Mouse (Mus musculus) stomach, embryonic 14.5 days (tissue): ENCODE data around the gene Ncoa3. TPM values are rescaled to one million over a fixed set of nuclear protein-coding genes. Genes with fewer than 3 reads are reported as not detected.

Source experiments
- ATAC-seq: fragments of 200-750 bp; cut with Nextera tagmentation; 2 replicates; pipeline ENCODE4 v1.8.0; 2017; ENCODE audit warnings: low read depth, moderate TSS enrichment; ENCODE audit not compliant: insufficient number of reproducible peaks, insufficient read depth, low FRiP score
- H3K27ac ChIP-seq: fragments of 300-500 bp; sonication (generic); 2 replicates; pipeline ENCODE4 v1.5.1; 2014; ENCODE audit warnings: mild to moderate bottlenecking, low read length, moderate library complexity, mixed read lengths
- H3K27me3 ChIP-seq: fragments of 300-500 bp; sonication (generic); 2 replicates; pipeline ENCODE4 v1.6.1; 2014; ENCODE audit warnings: low read length, control low read depth, mixed read lengths; ENCODE audit not compliant: control insufficient read depth, insufficient read depth
- H3K36me3 ChIP-seq: fragments of 300-500 bp; sonication (generic); 2 replicates; pipeline ENCODE4 v1.6.1; 2014; ENCODE audit warnings: mild to moderate bottlenecking, control low read depth, low read length, moderate library complexity, mixed read lengths; ENCODE audit not compliant: control insufficient read depth, insufficient read depth
- H3K4me1 ChIP-seq: fragments of 300-500 bp; sonication (generic); 2 replicates; pipeline ENCODE4 v1.6.1; 2014; ENCODE audit warnings: low read length, control low read depth, mixed read lengths; ENCODE audit not compliant: control insufficient read depth, insufficient read depth
- H3K4me2 ChIP-seq: fragments of 300-500 bp; sonication (generic); replicated peaks from 2 replicates; pipeline ENCODE4 v1.6.1; 2014; ENCODE audit warnings: low read depth, low read length, control low read depth
- H3K4me3 ChIP-seq: fragments of 300-500 bp; sonication (generic); 2 replicates; pipeline ENCODE4 v1.5.1; 2014; ENCODE audit warnings: low read depth, low read length, control low read depth
- H3K9ac ChIP-seq: fragments of 300-500 bp; sonication (generic); replicated peaks from 2 replicates; pipeline ENCODE4 v1.6.1; 2014; ENCODE audit warnings: low read depth, mild to moderate bottlenecking, control low read depth, low read length, moderate library complexity, mixed read lengths
- H3K9me3 ChIP-seq: fragments of 300-500 bp; sonication (generic); 2 replicates; pipeline ENCODE4 v1.6.1; 2016; ENCODE audit warnings: low read depth, low read length, control low read depth; ENCODE audit not compliant: control insufficient read depth
- WGBS: fragments of 180-500 bp; shearing (Covaris S2); extraction: QIAGEN DNeasy Blood & Tissue Kit; methylation state at CpG from one replicate; pipeline ENCODE4 v1.1.7; 2014; 5-methylcytosine and 5-hydroxymethylcytosine counted together
- polyA plus RNA-seq: library from polyadenylated mRNA; unstranded; fragments of >200 nt; fragmentation: Nextera tagmentation; extraction: Ambion mirVana; gene quantifications from 2 replicates; pipeline ENCODE4 v1.2.1, GENCODE M21; 2014

The Ncoa3 gene
- polyA plus RNA-seq, 1 experiment from 2014 or later, result 25.7 TPM

DNA sequence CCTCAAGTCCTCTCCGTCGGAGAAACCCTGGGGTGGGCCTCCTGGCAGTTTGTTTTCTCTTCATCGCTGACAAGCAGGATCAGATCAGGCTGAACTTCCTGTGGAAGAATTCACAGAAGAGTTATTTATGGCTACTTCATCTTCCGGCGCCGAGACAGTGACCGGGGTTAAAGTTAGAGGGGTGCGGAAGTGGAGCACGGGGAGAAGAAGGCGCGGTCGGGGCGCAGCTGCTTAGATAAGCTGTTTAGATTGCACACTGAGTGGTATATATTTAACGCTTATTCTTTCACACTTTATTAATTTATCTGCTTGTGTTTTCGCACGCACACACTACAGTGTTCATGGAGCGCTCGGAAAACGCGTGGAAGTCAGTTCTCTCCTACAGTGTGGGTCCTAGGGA is 37.6 kb upstream of the Ncoa3 start:
- H3K4me1 ChIP-seq, result 0 out of 2 replicates have a peak, but pooled peaks cover 3% of the 10 kb centered on the region
- ATAC-seq, result no peak
- H3K27ac ChIP-seq, result peak overlapping the region; percentile 59; the same call in 1 of the 2 replicates
- H3K27me3 ChIP-seq, result no peaks in the 10 kb centered on the region
- peak overlapping the region; percentile 19; the same call in 1 of the 2 replicates for H3K4me2 ChIP-seq
- no peaks in the 10 kb centered on the region for H3K9me3 ChIP-seq
- no peaks in the 10 kb centered on the region for H3K36me3 ChIP-seq
- 28% methylated on average over 20 of the region's 20 CpGs for WGBS
- no peak overlapping the region for H3K4me3 ChIP-seq
- H3K9ac ChIP-seq, result no peak overlapping the region

DNA sequence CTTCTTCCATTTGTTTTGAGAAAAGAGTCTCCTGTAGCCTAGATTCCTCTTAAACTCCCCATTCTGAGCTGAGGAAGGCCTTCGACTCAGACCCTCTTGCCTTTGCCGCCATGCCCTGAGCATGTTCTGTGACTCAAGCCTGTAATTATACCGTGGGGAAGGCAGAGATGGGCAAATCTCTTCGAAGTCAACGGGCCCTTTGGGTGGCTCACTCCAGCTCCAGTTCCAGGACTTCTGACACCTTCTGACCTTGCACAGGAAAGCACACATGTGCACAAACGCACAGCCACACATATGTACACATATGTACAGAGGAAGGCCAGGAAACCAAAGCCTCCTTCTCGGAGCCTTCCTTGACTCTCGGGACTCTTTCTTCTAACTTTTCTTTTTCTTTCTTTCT is 37.0 kb upstream of the Ncoa3 start:
- Histone ChIP-seq H3K9me3 (no peaks in the 10 kb centered on the region), H3K27me3 (no peaks in the 10 kb centered on the region), H3K27ac (peak overlapping the region; percentile 59; the same call in 1 of the 2 replicates), H3K9ac (no peak overlapping the region), H3K4me2 (no peak overlapping the region), H3K4me3 (no peak overlapping the region), H3K4me1 (0 out of 2 replicates have a peak, but pooled peaks cover 3% of the 10 kb centered on the region), H3K36me3 (no peaks in the 10 kb centered on the region)
- ATAC-seq, result no peak
- WGBS, result 74% methylated on average over 8 of the region's 8 CpGs

DNA sequence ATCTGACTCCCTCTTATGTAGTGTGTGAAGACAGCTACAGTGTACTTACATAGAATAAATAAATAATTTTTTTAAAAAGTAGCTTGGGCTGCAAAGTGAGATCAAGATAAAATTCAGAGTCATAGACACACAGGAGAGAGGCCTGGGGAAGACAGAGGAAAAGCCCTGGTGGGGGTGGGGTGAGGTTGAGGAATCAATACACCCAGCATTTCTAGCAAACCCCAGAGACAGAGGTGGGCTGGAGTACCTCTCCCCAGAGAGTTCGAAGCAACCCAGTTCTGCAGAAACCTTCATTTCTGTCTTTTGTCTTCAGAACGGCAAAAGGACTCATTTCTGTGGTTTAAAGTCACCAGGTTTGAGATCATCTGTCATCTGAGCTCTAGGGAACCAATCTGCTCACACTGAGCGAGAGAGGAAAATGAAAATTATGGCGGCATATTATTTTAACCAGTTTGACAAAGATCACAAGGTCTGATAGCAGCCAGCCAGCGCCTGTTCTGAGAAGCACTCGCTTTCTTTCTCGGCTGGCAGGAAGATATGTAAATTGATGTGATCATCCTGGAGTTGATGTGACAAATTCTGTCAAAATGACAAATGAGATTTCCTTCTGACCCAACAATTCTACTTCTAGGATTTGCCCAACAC is 36.2 kb upstream of the Ncoa3 start:
- H3K9me3 ChIP-seq, result no peaks in the 10 kb centered on the region
- H3K4me2 ChIP-seq, result no peak overlapping the region
- H3K4me1 ChIP-seq, result 0 out of 2 replicates have a peak, but pooled peaks cover 3% of the 10 kb centered on the region
- no peak overlapping the region for H3K4me3 ChIP-seq
- H3K27ac ChIP-seq, result no peak overlapping the region
- no peaks in the 10 kb centered on the region for H3K27me3 ChIP-seq
- 56% methylated on average over 7 of the region's 7 CpGs for WGBS
- no peak for ATAC-seq
- no peak overlapping the region for H3K9ac ChIP-seq
- H3K36me3 ChIP-seq, result no peaks in the 10 kb centered on the region

DNA sequence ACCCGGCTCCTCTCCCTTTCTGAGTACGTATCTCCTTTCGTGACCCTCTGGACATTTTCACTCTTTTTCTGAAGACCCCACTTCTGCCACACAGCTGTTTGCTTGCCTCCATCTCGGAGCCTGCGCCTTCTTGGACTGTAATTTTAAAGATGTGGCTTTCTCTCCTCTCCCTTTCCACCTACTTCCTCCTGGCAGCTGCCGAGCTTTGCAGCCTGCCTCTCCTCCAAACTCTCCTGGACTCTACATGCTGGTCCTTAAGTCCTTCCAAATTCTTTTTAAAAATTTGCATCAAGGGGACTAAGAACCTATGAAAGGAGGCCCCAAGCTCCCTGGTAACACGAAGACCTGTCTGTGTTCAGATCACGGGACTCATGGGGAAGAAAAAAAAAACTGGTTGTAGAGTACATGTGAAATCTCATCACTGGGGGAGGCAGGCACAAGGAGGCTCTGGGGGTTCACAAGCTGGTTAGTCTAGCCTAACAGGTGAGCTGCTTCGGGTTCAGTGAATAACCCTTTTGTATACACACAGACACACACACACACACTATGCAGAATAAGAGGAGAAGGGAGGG is 35.1 kb upstream of the Ncoa3 start:
- H3K4me3 ChIP-seq, result no peak overlapping the region
- no peaks in the 10 kb centered on the region for H3K27me3 ChIP-seq
- H3K27ac ChIP-seq, result no peak overlapping the region
- no peak for ATAC-seq
- no peak overlapping the region for H3K9ac ChIP-seq
- no peaks in the 10 kb centered on the region for H3K36me3 ChIP-seq
- H3K9me3 ChIP-seq, result no peaks in the 10 kb centered on the region
- no peak overlapping the region for H3K4me2 ChIP-seq
- WGBS, result 61% methylated on average over 9 of the region's 9 CpGs
- 0 out of 2 replicates have a peak, but pooled peaks cover 3% of the 10 kb centered on the region for H3K4me1 ChIP-seq

DNA sequence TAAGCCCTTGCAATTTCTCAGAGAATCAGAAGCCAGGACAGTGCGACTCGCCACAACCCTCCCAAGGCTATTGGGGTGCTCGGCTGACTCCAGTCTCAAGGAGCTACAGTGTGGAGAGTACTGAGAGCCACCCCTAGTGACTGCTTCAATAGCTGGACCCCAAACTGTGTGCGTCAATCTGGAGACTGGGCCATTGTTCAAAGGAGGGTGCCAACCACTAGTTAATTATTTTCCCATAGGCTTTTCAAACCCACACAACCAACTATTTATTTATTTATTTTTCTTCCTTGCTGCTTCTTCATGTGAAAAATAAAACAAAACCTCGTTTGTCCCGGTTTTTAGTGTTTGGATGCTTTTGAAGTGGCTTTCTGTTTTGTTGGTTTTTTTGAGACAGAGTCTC is 33.9 kb upstream of the Ncoa3 start:
- H3K4me2 ChIP-seq, result no peak overlapping the region
- no peak overlapping the region for H3K4me3 ChIP-seq
- H3K9me3 ChIP-seq, result no peaks in the 10 kb centered on the region
- H3K4me1 ChIP-seq, result 0 out of 2 replicates have a peak, but pooled peaks cover 3% of the 10 kb centered on the region
- no peak overlapping the region for H3K27ac ChIP-seq
- WGBS, result 84% methylated on average over 6 of the region's 6 CpGs
- no peaks in the 10 kb centered on the region for H3K27me3 ChIP-seq
- no peaks in the 10 kb centered on the region for H3K36me3 ChIP-seq
- no peak overlapping the region for H3K9ac ChIP-seq
- no peak for ATAC-seq

GRCm38 (mm10) chr2:165960695-165961094 is 31.7 kb upstream of the Ncoa3 start:
- no peak overlapping the region for H3K4me2 ChIP-seq
- H3K27me3 ChIP-seq, result no peaks in the 10 kb centered on the region
- no peak for ATAC-seq
- H3K4me1 ChIP-seq, result no peaks in the 10 kb centered on the region
- WGBS, result 83% methylated on average over 3 of the region's 3 CpGs
- no peaks in the 10 kb centered on the region for H3K36me3 ChIP-seq
- no peaks in the 10 kb centered on the region for H3K9me3 ChIP-seq
- no peak overlapping the region for H3K4me3 ChIP-seq
- no peak overlapping the region for H3K9ac ChIP-seq
- no peak overlapping the region for H3K27ac ChIP-seq

DNA sequence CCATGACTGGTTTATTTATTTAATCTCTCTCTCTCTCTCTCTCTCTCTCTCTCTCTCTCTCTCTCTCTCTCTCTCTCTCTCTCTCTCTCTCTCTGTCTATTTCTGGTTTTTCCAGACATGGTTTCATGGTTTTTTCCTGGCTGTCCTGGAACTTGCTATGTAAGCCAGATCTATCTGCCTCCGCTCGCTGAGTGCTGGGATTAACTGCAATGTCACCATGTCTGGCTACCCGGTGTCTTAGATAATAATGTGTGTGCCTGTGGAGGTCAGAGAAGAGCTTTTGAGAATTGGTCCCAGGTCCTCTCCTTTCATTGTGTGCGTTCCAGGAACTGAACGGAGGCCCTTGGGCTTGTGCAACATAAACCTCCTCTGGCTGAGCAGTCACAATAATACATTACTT is 29.6 kb upstream of the Ncoa3 start:
- WGBS, result 74% methylated on average over 5 of the region's 5 CpGs
- Histone ChIP-seq H3K4me2 (no peak overlapping the region), H3K27me3 (no peaks in the 10 kb centered on the region), H3K36me3 (no peaks in the 10 kb centered on the region), H3K9ac (no peak overlapping the region), H3K4me3 (no peak overlapping the region), H3K27ac (no peak overlapping the region), H3K9me3 (no peaks in the 10 kb centered on the region), H3K4me1 (no peaks in the 10 kb centered on the region)
- no peak for ATAC-seq

GRCm38 (mm10) chr2:165964121-165964520 is 28.3 kb upstream of the Ncoa3 start:
- peak; percentile 84 for ATAC-seq

More at GRCm38 (mm10) chr2:165964121-165964520, 28.3 kb upstream of the Ncoa3 start:
- Histone ChIP-seq H3K27me3 (no peaks in the 10 kb centered on the region), H3K9ac (no peak overlapping the region), H3K4me2 (no peak overlapping the region), H3K4me3 (no peak overlapping the region), H3K4me1 (no peaks in the 10 kb centered on the region; the same call in 1 of the 2 replicates), H3K27ac (peak overlapping the region; percentile 63; the same call in 1 of the 2 replicates), H3K9me3 (no peaks in the 10 kb centered on the region), H3K36me3 (no peaks in the 10 kb centered on the region)
- 26% methylated on average over 4 of the region's 4 CpGs for WGBS
